Mouse (Mus musculus) embryonic facial prominence, embryonic 11.5 days (tissue): ENCODE measurements around the gene Ubxn6. TPM values are rescaled to one million over a fixed set of nuclear protein-coding genes. Genes with fewer than 3 reads are reported as not detected.
"Not testable (repeated sequence)": the region's sequence is repeated elsewhere in the genome, so short reads cannot be mapped to it uniquely, and the experiment has no call there.

Experiments
- ATAC-seq: fragments of 200-750 bp; cut with Nextera tagmentation; replicated peaks from 2 replicates; pipeline ENCODE4 v1.8.0; 2017; ENCODE audit warnings: low read depth; ENCODE audit not compliant: insufficient number of reproducible peaks, low FRiP score, low TSS enrichment
- DNase-seq: peaks from one replicate; pipeline ENCODE4 v3.0.0-alpha.2; 2015; ENCODE audit warnings: low spot score
- H3K27ac ChIP-seq: fragments of 300-500 bp; sonication (generic); replicated peaks from 2 replicates; pipeline ENCODE4 v1.5.1; 2014; ENCODE audit warnings: mild to moderate bottlenecking, low read depth, low read length, control low read depth
- H3K27me3 ChIP-seq: fragments of 300-500 bp; sonication (generic); 2 replicates; pipeline ENCODE4 v1.6.1; 2014; ENCODE audit warnings: mild to moderate bottlenecking, low read length, moderate library complexity, mixed read lengths; ENCODE audit not compliant: control insufficient read depth, insufficient read depth
- H3K36me3 ChIP-seq: fragments of 300-500 bp; sonication (generic); replicated peaks from 2 replicates; pipeline ENCODE4 v1.6.1; 2014; ENCODE audit warnings: low read depth, mild to moderate bottlenecking, low read length, moderate library complexity, mixed read lengths; ENCODE audit not compliant: control insufficient read depth, insufficient read depth
- H3K4me1 ChIP-seq: fragments of 300-500 bp; sonication (generic); 2 replicates; pipeline ENCODE4 v1.6.1; 2014; ENCODE audit warnings: low read length, mixed read lengths; ENCODE audit not compliant: control insufficient read depth, insufficient read depth
- H3K4me2 ChIP-seq: fragments of 300-500 bp; sonication (generic); 2 replicates; pipeline ENCODE4 v1.6.1; 2014; ENCODE audit warnings: low read depth, mild to moderate bottlenecking, control low read depth, low read length, moderate library complexity
- H3K4me3 ChIP-seq: fragments of 300-500 bp; sonication (generic); 2 replicates; pipeline ENCODE4 v1.5.1; 2014; ENCODE audit warnings: low read depth, low read length, control low read depth
- H3K9ac ChIP-seq: fragments of 300-500 bp; sonication (generic); replicated peaks from 2 replicates; pipeline ENCODE4 v1.6.1; 2014; ENCODE audit warnings: mild to moderate bottlenecking, control low read depth, low read length
- H3K9me3 ChIP-seq: fragments of 300-500 bp; sonication (generic); replicated peaks from 2 replicates; pipeline ENCODE4 v1.6.1; 2016; ENCODE audit warnings: mild to moderate bottlenecking, low read length, inconsistent platforms, mixed read lengths; ENCODE audit not compliant: control insufficient read depth
- WGBS: fragments of 180-500 bp; shearing (Covaris S2); extraction: QIAGEN DNeasy Blood & Tissue Kit; methylation state at CpG from one replicate; pipeline ENCODE4 v1.1.7; 2014; 5-methylcytosine and 5-hydroxymethylcytosine counted together
- polyA plus RNA-seq: library from polyadenylated mRNA; unstranded; fragments of >200 nt; fragmentation: Nextera tagmentation; extraction: Ambion mirVana; gene quantifications from 2 replicates; pipeline ENCODE4 v1.2.1, GENCODE M21; 2014

Gene Ubxn6
- polyA plus RNA-seq, 1 experiment from 2014 or later = 43.1 TPM

DNA sequence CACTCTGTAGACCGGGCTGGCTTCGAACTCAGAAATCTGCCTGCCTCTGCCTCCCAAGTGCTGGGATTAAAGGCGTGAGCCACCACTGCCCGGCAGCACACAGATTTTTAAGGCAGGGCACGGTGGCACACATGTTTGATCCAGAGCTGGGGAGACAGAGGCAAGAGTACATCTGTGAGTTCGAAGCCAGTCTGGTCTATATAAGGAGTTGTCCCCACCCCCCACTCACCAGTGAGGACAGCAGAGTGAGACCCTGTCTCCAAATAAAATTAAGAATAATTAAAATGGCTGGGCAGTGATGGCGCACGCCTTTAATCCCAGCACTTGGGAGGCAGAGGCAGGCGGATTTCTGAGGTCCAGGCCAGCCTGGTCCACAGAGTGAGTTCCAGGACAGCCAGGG, 3.5 kb upstream of the Ubxn6 start:
- H3K27me3 ChIP-seq, ATAC-seq, H3K27ac ChIP-seq: not testable (repeated sequence)

DNA sequence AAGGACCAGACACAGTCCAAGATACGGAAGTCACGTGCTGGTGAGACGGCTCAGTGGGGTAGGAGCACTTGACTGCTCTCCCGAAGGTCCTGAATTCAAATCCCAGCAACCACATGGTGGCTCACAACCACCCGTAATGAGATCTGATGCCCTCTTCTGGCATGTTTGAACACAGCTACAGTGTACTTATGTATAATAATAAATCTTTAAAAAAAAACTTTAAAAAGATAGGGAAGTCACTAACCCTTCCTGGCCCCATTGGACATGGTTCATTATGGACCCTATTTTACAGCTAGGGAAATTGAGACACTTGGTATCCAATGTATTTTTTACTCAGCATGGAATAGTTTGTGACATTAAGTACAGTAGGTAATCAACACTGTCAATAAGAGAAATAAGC, 2.7 kb upstream of the Ubxn6 start:
- Histone ChIP-seq H3K27me3 (no peaks in the 10 kb centered on the region), H3K4me1 (peaks cover 4% of the 10 kb centered on the region), H3K9ac (no peak overlapping the region), H3K9me3 (no peaks in the 10 kb centered on the region), H3K4me2 (no peak overlapping the region), H3K27ac (no peak overlapping the region), H3K4me3 (no peak overlapping the region), H3K36me3 (no peaks in the 10 kb centered on the region; the same call in 1 of the 2 replicates)
- DNase-seq (no peak), ATAC-seq (no peak)
- 90% methylated on average over 5 of the region's 5 CpGs for WGBS

More for the DNA sequence above, 3.5 kb upstream of the Ubxn6 start:
- not testable (repeated sequence) for H3K4me3 ChIP-seq, H3K4me1 ChIP-seq, DNase-seq, H3K9me3 ChIP-seq, H3K9ac ChIP-seq, H3K36me3 ChIP-seq, H3K4me2 ChIP-seq
- 63% methylated on average over 9 of the region's 9 CpGs for WGBS

DNA sequence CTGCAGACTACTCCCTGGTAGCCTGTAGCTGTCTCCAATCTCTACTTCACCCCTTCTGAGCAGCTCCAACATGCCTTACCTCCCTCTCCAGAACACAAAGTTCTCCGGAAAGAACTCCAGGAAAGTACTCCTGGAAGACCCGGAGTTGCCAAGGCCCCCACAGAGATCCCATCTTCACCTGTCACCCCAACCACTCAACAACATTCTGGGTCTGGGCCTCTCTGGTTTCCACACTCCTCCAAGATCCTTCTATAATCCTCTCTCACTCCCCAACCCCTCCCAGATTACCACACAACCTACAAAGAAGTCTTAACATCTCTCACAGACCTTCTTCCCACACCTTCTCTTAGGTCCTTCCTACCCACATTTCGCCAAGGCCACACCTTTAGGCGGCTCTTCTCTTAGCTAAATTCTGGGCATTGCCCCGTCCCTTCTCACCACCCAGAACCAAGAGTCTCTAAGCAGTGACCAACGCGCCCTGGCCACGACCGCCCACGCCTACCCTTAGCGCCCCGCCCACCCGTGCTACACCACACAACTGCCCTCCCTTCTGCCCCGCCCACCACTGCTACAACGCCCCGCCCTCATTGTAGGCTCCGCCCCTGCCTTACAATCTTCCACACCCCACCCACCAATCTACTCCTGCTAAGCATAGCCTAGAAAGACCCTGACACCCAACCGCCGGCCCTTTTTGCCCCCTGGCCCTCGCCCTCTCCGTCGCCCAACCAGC, 566 bp downstream of the Ubxn6 start:
- H3K27ac ChIP-seq = peak overlapping the region; percentile 77
- no peaks in the 10 kb centered on the region; the same call in 1 of the 2 replicates for H3K4me1 ChIP-seq
- no peaks in the 10 kb centered on the region for H3K27me3 ChIP-seq
- DNase-seq = peak; percentile 86
- 0 out of 2 replicates have a peak, but pooled peaks have one; percentile 0 for ATAC-seq
- peak overlapping the region; percentile 73 for H3K9ac ChIP-seq
- H3K36me3 ChIP-seq = peaks cover 8% of the 10 kb centered on the region; the same call in 1 of the 2 replicates
- H3K4me3 ChIP-seq = peak overlapping the region; percentile 58
- 9% methylated on average over 22 of the region's 22 CpGs for WGBS
- peak overlapping the region; percentile 68 for H3K4me2 ChIP-seq
- no peaks in the 10 kb centered on the region for H3K9me3 ChIP-seq

DNA sequence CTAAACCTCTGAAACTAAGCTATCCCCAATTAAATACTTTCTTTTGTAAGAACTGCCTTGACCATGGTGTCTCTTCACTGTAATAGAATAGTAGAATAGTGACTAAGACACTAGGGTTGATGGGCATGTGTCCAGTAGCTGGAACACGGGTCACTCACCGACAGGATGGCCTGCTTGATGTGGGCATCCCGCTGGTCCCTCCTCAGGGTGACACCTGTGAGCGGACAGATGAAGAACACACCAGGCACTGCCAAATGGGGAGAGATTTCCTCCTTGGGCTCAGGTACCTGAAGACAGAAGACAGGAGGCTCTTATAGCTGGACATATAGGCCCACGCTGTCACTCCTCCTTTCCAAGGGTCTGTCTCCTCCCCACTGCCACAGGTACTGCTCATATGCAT, 2.6 kb downstream of the Ubxn6 start:
- DNase-seq = no peak
- Histone ChIP-seq H3K4me3 (no peak overlapping the region), H3K9ac (no peak overlapping the region), H3K4me1 (no peaks in the 10 kb centered on the region; the same call in 1 of the 2 replicates), H3K27ac (no peak overlapping the region), H3K36me3 (peaks cover 19% of the 10 kb centered on the region), H3K27me3 (no peaks in the 10 kb centered on the region), H3K4me2 (no peak overlapping the region), H3K9me3 (no peaks in the 10 kb centered on the region)
- WGBS = 96% methylated on average over 5 of the region's 5 CpGs
- no peak for ATAC-seq

DNA sequence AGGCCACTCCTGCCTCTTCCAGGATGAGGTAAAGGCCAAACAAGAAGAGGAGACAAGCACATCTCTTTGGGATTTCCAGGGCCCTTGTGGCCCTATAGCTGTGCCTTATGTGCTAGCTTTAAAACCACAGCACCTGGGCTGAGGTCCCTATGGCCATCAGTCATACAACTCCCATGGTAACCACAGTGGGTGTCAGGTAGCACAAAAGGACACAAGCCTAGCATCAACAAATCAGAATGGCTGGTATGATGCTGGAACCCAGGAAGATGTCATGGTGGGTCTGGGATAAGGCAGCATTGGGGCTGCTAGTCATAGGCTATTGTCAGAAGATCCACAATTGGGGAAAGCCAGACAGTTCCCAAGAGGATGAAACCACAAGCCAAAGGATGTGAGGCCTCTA, 3.7 kb downstream of the Ubxn6 start:
- Histone ChIP-seq H3K9ac (no peak overlapping the region), H3K4me2 (no peak overlapping the region), H3K36me3 (peaks cover 22% of the 10 kb centered on the region), H3K9me3 (no peaks in the 10 kb centered on the region), H3K27ac (no peak overlapping the region), H3K4me1 (no peaks in the 10 kb centered on the region; the same call in 1 of the 2 replicates), H3K4me3 (no peak overlapping the region), H3K27me3 (no peaks in the 10 kb centered on the region)
- no peak for DNase-seq
- ATAC-seq = no peak

DNA sequence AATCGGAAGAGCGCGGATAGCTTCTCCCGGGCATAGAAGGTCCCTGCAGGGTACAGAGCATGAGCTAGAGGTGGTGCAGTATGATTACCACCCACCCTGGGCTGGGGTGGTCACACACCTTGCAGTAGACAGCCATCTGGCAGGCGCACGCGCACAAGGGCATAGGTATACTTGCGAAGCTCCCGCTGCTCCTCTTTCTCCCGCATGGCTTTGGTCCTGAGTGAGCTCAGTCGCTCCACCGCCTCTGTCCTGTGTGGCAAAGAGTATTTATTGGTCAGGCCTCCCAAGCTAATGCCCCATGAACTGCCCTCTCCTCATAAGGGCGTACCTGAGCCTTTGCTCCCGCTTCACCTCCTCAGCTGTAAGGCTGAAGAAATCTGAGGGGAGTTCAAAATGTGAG, 5.8 kb downstream of the Ubxn6 start:
- peaks cover 26% of the 10 kb centered on the region for H3K36me3 ChIP-seq
- H3K9ac ChIP-seq = no peak overlapping the region
- H3K4me3 ChIP-seq = no peak overlapping the region
- no peaks in the 10 kb centered on the region for H3K27me3 ChIP-seq
- H3K27ac ChIP-seq = no peak overlapping the region
- WGBS = 94% methylated on average over 14 of the region's 14 CpGs
- no peaks in the 10 kb centered on the region; the same call in 1 of the 2 replicates for H3K4me1 ChIP-seq
- no peak for ATAC-seq
- H3K9me3 ChIP-seq = no peaks in the 10 kb centered on the region
- no peak overlapping the region for H3K4me2 ChIP-seq
- DNase-seq = no peak

DNA sequence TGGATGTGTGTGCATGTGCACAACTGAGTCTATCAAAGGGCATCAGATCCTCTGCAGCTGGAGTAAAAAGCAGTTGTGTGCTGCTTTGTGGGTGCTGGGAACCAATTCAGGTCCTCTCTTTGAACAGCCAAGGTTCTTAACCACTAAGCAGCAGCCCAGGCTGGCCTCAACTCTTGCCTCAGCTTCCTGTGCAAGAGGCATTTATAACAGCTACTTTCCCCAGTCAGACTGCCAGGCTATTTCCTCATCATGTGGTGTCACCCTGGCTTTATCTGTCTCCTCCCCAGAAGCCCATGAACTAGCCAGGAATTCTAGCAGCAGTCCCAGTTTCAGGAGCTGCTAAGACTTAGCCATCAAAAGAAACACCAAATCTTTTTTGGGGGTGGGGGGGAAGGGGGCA, 8.4 kb downstream of the Ubxn6 start:
- ATAC-seq = no peak
- Histone ChIP-seq H3K36me3 (peaks cover 38% of the 10 kb centered on the region), H3K9me3 (no peaks in the 10 kb centered on the region), H3K27me3 (no peaks in the 10 kb centered on the region), H3K4me1 (no peaks in the 10 kb centered on the region), H3K9ac (no peak overlapping the region), H3K27ac (no peak overlapping the region), H3K4me3 (no peak overlapping the region), H3K4me2 (no peak overlapping the region)
- DNase-seq = no peak

DNA sequence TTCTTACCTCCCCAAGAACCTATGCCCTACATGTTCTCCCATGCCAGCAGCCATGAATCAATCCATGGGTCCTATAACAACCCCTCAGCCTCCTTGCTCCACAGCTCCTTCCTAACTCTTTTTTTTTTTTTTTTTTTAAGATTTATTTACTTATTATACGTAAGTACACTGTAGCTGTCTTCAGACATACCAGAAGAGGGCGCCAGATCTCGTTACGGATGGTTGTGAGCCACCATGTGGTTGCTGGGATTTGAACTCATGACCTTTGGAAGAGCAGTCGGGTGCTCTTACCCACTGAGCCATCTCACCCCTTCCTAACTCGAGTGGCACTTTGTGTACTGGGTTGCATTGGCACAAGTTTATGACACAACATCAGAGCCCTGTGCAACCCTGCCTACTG, 9.1 kb downstream of the Ubxn6 start:
- H3K4me2 ChIP-seq, H3K27ac ChIP-seq, H3K4me1 ChIP-seq: not testable (repeated sequence)

More for the DNA sequence above, 9.1 kb downstream of the Ubxn6 start:
- not testable (repeated sequence) for DNase-seq, H3K27me3 ChIP-seq, ATAC-seq, H3K4me3 ChIP-seq, H3K9me3 ChIP-seq, H3K9ac ChIP-seq
- WGBS = 78% methylated on average over 6 of the region's 6 CpGs
- peaks cover 33% of the 10 kb centered on the region for H3K36me3 ChIP-seq
